Mouse (Mus musculus): ENCODE measurements around the gene Abl1. TPM values are rescaled to one million over a fixed set of nuclear protein-coding genes. Genes with fewer than 3 reads are reported as not detected.

The Abl1 gene
- polyA plus RNA-seq, 1 experiment from 2014 or later: 38.2 TPM

- H3K4me2 ChIP-seq (replicated peaks): peak overlapping the region; percentile 54
- WGBS: 24% methylated on average over 39 of the region's 39 CpGs
- peaks cover 23% of the 10 kb centered on the region for H3K4me1 ChIP-seq
- H3K4me3 ChIP-seq: no peak overlapping the region
- H3K9ac ChIP-seq: no peak overlapping the region
- H3K27ac ChIP-seq: no peak overlapping the region
- peaks cover 12% of the 10 kb centered on the region for H3K27me3 ChIP-seq (replicated peaks)
- H3K36me3 ChIP-seq: no peaks in the 10 kb centered on the region
- H3K9me3 ChIP-seq: no peaks in the 10 kb centered on the region
- ATAC-seq (ENCODE audit: low FRiP score, low read depth): peak; percentile 51; the same call in 1 of the 2 replicates
Measured at GRCm38 (mm10) chr2:31822524-31823371, 134.6 kb downstream of the Abl1 start.

GRCm38 (mm10) chr2:31823933-31824730, 136.0 kb downstream of the Abl1 start:
- Histone ChIP-seq H3K27ac (no peak overlapping the region), H3K4me1 (peaks cover 37% of the 10 kb centered on the region), H3K9ac (no peak overlapping the region), H3K4me2 (replicated peaks) (no peak overlapping the region), H3K4me3 (no peak overlapping the region), H3K36me3 (no peaks in the 10 kb centered on the region), H3K9me3 (no peaks in the 10 kb centered on the region), H3K27me3 (replicated peaks) (peaks cover 12% of the 10 kb centered on the region)
- 66% methylated on average over 13 of the region's 15 CpGs for WGBS
- ATAC-seq (ENCODE audit: low FRiP score, low read depth): no peak

DNA sequence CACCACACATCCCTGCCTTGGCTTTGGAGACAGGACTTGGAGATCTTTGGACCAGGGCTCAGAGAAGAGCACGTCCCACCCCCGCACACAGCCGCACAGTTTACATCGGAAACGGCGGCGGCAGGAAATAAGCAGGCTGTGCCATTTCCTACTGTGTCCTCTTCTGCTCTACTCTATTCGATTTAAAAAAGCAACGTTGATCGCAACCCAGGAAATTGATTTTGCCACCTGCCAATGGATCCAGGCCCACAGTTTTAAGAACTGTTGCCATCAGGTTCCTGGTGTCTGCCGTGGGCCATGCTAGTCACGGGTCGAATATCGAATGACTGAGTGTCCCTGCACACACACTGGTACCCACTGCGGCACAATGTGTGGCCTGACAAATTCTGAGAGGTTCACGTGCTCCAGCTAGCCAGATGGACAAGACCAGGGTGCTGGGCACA, 137.3 kb downstream of the Abl1 start:
- Histone ChIP-seq H3K4me3 (no peak overlapping the region), H3K27me3 (replicated peaks) (peaks cover 8% of the 10 kb centered on the region), H3K4me2 (replicated peaks) (no peak overlapping the region), H3K9ac (no peak overlapping the region), H3K27ac (no peak overlapping the region), H3K9me3 (no peaks in the 10 kb centered on the region), H3K36me3 (no peaks in the 10 kb centered on the region), H3K4me1 (peaks cover 49% of the 10 kb centered on the region)
- 86% methylated on average over 16 of the region's 16 CpGs for WGBS
- no peak for ATAC-seq (ENCODE audit: low FRiP score, low read depth)

DNA sequence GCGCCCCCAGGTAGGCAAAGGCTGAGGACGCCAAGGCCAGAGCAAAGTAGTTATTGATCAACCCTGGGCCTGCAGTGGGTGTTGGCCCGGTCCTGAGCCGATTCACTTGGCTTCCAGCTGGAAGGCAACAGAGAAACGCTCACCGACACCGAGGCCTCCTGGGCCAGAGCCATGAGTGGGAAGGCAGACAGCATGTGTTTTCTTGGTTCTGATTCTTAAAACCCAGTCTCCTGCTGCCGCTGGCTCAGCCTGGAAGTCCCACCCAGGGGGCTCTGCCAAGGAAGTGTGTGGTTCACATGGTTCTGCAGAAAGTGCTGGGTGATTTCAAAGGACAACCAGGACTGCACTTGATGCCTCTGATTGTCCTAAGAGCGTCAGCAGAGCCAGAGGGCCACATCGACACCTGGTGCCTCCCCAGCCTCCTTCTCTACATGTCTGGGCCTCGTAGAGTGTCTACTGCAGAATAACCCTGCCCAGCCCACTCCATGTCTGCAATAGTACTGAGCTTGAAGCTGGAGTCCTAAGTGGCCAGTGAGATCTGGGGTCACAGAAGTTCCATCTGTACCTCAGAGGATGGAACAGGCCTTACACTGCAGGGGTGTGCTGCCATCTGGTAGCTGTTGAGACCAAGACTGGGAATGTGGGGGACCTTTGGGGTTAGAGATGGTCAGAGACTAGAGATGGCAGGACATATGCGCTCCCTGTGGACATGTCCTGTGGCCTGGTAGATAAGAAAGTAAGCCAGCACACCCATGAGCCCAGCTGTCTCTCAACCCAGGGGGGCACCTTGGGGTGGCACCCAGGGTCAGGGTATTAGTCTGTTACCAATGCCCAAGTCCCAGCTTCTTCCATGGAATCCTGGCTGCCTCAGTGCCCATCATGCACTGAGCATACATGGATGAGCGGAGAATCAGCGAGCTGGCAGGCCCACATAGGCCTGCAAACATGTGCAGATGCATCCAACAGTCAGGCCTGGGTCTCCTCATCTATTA, 138.2 kb downstream of the Abl1 start:
- ATAC-seq (ENCODE audit: low FRiP score, low read depth): no peak
- peaks cover 49% of the 10 kb centered on the region for H3K4me1 ChIP-seq
- H3K9ac ChIP-seq: no peak overlapping the region
- no peaks in the 10 kb centered on the region for H3K36me3 ChIP-seq
- peaks cover 4% of the 10 kb centered on the region for H3K27me3 ChIP-seq (replicated peaks)
- H3K27ac ChIP-seq: no peak overlapping the region
- H3K4me3 ChIP-seq: no peak overlapping the region
- no peaks in the 10 kb centered on the region for H3K9me3 ChIP-seq
- WGBS: 88% methylated on average over 14 of the region's 14 CpGs
- no peak overlapping the region for H3K4me2 ChIP-seq (replicated peaks)

DNA sequence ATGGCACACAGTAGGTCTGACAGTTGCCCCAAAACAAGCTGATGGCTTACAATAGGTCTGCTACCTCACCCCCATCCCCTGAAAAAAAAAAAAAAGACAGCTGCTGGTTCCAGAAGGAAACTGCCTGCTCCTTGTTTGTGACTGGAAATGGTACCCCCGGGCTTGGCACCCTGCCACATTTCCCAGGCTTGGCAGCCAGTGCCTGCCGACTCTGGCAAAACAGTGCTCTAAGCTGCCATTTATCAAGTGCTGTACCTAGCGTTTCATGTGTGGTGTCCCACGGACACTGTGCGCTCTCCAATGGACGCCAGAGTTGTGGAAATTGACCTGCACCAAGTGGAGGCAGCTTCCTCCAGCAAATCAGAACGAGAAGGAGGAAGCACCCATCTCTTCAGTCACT, 139.7 kb downstream of the Abl1 start:
- no peak overlapping the region for H3K9ac ChIP-seq
- no peaks in the 10 kb centered on the region; the same call in none of the 2 replicates for H3K27me3 ChIP-seq (replicated peaks)
- no peaks in the 10 kb centered on the region for H3K36me3 ChIP-seq
- ATAC-seq (ENCODE audit: low FRiP score, low read depth): no peak
- H3K4me3 ChIP-seq: no peak overlapping the region
- H3K27ac ChIP-seq: no peak overlapping the region
- peaks cover 41% of the 10 kb centered on the region for H3K4me1 ChIP-seq
- WGBS: 38% methylated on average over 7 of the region's 7 CpGs
- H3K9me3 ChIP-seq: no peaks in the 10 kb centered on the region
- H3K4me2 ChIP-seq (replicated peaks): peak overlapping the region; percentile 14; the same call in 1 of the 2 replicates

- Histone ChIP-seq H3K36me3 (no peaks in the 10 kb centered on the region), H3K9me3 (no peaks in the 10 kb centered on the region), H3K4me3 (no peak overlapping the region), H3K9ac (0 out of 2 replicates have a peak overlapping the region, but pooled peaks have one; percentile 5), H3K27me3 (replicated peaks) (no peaks in the 10 kb centered on the region; the same call in none of the 2 replicates), H3K4me1 (peaks cover 36% of the 10 kb centered on the region), H3K4me2 (replicated peaks) (peak overlapping the region; percentile 14; the same call in 1 of the 2 replicates), H3K27ac (no peak overlapping the region)
- 5% methylated on average over 4 of the region's 4 CpGs for WGBS
- no peak for ATAC-seq (ENCODE audit: low FRiP score, low read depth)
Measured at GRCm38 (mm10) chr2:31828311-31828825, 140.2 kb downstream of the Abl1 start.

- Histone ChIP-seq H3K36me3 (no peaks in the 10 kb centered on the region), H3K4me1 (peaks cover 10% of the 10 kb centered on the region; the same call in 1 of the 2 replicates), H3K9me3 (no peaks in the 10 kb centered on the region), H3K27me3 (replicated peaks) (peaks cover 15% of the 10 kb centered on the region), H3K27ac (no peak overlapping the region), H3K4me3 (no peak overlapping the region), H3K9ac (no peak overlapping the region), H3K4me2 (replicated peaks) (no peak overlapping the region)
- whole genome bisulfite sequencing: 46% methylated on average over 10 of the region's 10 CpGs
- no peak for ATAC-seq (ENCODE audit: low FRiP score, low read depth)
Measured at GRCm38 (mm10) chr2:31836091-31836490, 147.9 kb downstream of the Abl1 start.

GRCm38 (mm10) chr2:31836985-31837384, 148.8 kb downstream of the Abl1 start:
- no peaks in the 10 kb centered on the region for H3K9me3 ChIP-seq
- no peak for ATAC-seq (ENCODE audit: low FRiP score, low read depth)
- no peak overlapping the region for H3K9ac ChIP-seq
- peaks cover 10% of the 10 kb centered on the region; the same call in 1 of the 2 replicates for H3K4me1 ChIP-seq
- no peak overlapping the region for H3K4me3 ChIP-seq
- 27% methylated on average over 6 of the region's 6 CpGs for WGBS
- H3K27me3 ChIP-seq (replicated peaks): peaks cover 19% of the 10 kb centered on the region
- H3K4me2 ChIP-seq (replicated peaks): no peak overlapping the region
- H3K36me3 ChIP-seq: no peaks in the 10 kb centered on the region
- no peak overlapping the region for H3K27ac ChIP-seq

- peaks cover 33% of the 10 kb centered on the region for H3K27me3 ChIP-seq (replicated peaks)
- no peak overlapping the region for H3K4me3 ChIP-seq
- no peaks in the 10 kb centered on the region for H3K36me3 ChIP-seq
- no peaks in the 10 kb centered on the region for H3K9me3 ChIP-seq
- no peak overlapping the region for H3K9ac ChIP-seq
- H3K27ac ChIP-seq: no peak overlapping the region
- H3K4me1 ChIP-seq: peaks cover 10% of the 10 kb centered on the region; the same call in 1 of the 2 replicates
- no peak overlapping the region for H3K4me2 ChIP-seq (replicated peaks)
- ATAC-seq (ENCODE audit: low FRiP score, low read depth): no peak
- WGBS: 45% methylated on average over 1 of the region's 1 CpGs
Measured at GRCm38 (mm10) chr2:31838868-31839267, 150.7 kb downstream of the Abl1 start.

DNA sequence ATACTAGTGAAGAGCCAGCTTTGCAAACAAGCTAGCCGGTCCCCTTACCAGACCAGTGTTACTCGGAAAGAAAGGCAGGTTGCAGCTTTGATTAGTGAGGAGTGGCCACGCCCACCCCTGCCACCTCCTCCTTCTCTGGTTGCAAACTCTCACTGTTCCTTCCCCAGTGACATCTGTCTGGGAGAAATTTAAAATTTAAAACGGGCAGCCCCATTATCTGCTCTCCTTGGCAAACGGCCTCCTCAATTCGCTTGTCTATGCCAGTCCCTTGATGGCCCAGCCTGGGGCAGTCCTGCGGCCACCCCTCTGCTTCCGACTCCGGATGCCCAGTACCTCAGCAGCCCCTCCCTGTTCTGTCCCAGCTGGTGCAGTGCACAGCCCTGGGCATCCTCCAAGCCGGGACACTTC, 156.6 kb downstream of the Abl1 start:
- Histone ChIP-seq H3K9ac (no peak overlapping the region), H3K27ac (no peak overlapping the region), H3K9me3 (no peaks in the 10 kb centered on the region), H3K4me2 (replicated peaks) (peak overlapping the region; percentile 93; the same call in 1 of the 2 replicates), H3K36me3 (no peaks in the 10 kb centered on the region), H3K4me1 (peaks cover 30% of the 10 kb centered on the region), H3K4me3 (no peak overlapping the region), H3K27me3 (replicated peaks) (peaks cover 66% of the 10 kb centered on the region)
- WGBS: 2% methylated on average over 10 of the region's 10 CpGs
- peak; percentile 60; the same call in 1 of the 2 replicates for ATAC-seq (ENCODE audit: low FRiP score, low read depth)

DNA sequence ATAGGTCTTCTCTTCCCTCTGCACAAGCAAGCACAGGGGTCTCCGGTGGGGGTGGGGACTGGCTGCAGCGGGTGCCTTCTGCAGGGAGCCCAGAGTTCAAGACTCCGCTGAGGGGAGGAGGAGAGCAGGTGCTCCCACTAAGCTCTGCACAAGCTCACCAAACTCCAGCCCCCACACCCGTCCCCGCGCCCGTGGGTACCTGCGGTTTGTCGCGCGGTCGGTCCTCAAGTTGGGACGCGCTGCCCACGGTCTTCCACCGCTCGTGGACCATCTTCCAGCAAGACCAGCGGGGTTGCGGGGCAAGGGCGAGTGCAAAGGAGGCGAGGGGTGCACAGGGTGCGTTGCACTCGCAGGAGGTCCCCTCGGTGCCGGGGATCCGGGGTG, 157.3 kb downstream of the Abl1 start:
- H3K36me3 ChIP-seq: no peaks in the 10 kb centered on the region
- H3K4me2 ChIP-seq (replicated peaks): peak overlapping the region; percentile 93
- no peaks in the 10 kb centered on the region for H3K9me3 ChIP-seq
- peak overlapping the region; percentile 45 for H3K4me3 ChIP-seq
- WGBS: 2% methylated on average over 26 of the region's 26 CpGs
- peak overlapping the region; percentile 57 for H3K9ac ChIP-seq
- H3K27ac ChIP-seq: no peak overlapping the region
- H3K27me3 ChIP-seq (replicated peaks): peaks cover 63% of the 10 kb centered on the region
- ATAC-seq (ENCODE audit: low FRiP score, low read depth): no peak
- H3K4me1 ChIP-seq: peaks cover 33% of the 10 kb centered on the region
